Mouse (Mus musculus) monocyte, adult 5-6 weeks (primary cell): Measurements from ENCODE around the gene Lrrc20. TPM values are rescaled to one million over a fixed set of nuclear protein-coding genes. Genes with fewer than 3 reads are reported as not detected.
"Not testable (repeated sequence)": the region's sequence is repeated elsewhere in the genome, so short reads cannot be mapped to it uniquely, and the experiment has no call there.

Source experiments
- ATAC-seq: fragments of 153-309, 156-312 bp; replicated peaks from 2 replicates; pipeline ENCODE4 v1.8.0; 2017; ENCODE audit warnings: mild to moderate bottlenecking; ENCODE audit not compliant: low TSS enrichment, insufficient number of reproducible peaks, severe bottlenecking, poor library complexity, low FRiP score
- total RNA-seq: library from RNA; stranded (forward); fragments of 200-1000, 200-491, 200-594 nt; gene quantifications from 3 replicates; pipeline ENCODE4 v1.2.3, GENCODE M21; 2017

Lrrc20 gene
- total RNA-seq, 1 experiment from 2014 or later: 3.3 TPM

- ATAC-seq: no peak
Observed at GRCm38 (mm10) chr10:61608233-61608632, 132.6 kb downstream of the Lrrc20 start.

- no peak for ATAC-seq
Observed at GRCm38 (mm10) chr10:61610650-61611235, 135.1 kb downstream of the Lrrc20 start.

- ATAC-seq: no peak
Observed at GRCm38 (mm10) chr10:61614311-61614710, 138.7 kb downstream of the Lrrc20 start.

GRCm38 (mm10) chr10:61618528-61618927 is 142.9 kb downstream of the Lrrc20 start:
- ATAC-seq: no peak

GRCm38 (mm10) chr10:61621681-61622080 is 146.1 kb downstream of the Lrrc20 start:
- no peak for ATAC-seq

GRCm38 (mm10) chr10:61623874-61624273 is 148.3 kb downstream of the Lrrc20 start:
- not testable (repeated sequence) for ATAC-seq

GRCm38 (mm10) chr10:61624771-61625170 is 149.2 kb downstream of the Lrrc20 start:
- ATAC-seq: no peak

- no peak for ATAC-seq
Observed at GRCm38 (mm10) chr10:61625381-61626257, 150.0 kb downstream of the Lrrc20 start.

- ATAC-seq: no peak
Observed at GRCm38 (mm10) chr10:61626551-61626950, 150.9 kb downstream of the Lrrc20 start.

GRCm38 (mm10) chr10:61627195-61627937 is 151.8 kb downstream of the Lrrc20 start:
- ATAC-seq: no peak

GRCm38 (mm10) chr10:61627938-61628250 is 152.3 kb downstream of the Lrrc20 start:
- ATAC-seq: no peak

Other genes with a start within 250 kb of the Lrrc20 start
- gene Adamts14, start 202.4 kb upstream of the Lrrc20 start, total RNA-seq: 25.6 to 108 TPM (median 30.9 TPM) in 3 replicates
- 250 to 831 TPM (median 313 TPM) in 3 replicates for gene Prf1, start 178.0 kb upstream of the Lrrc20 start, total RNA-seq
- gene Pald1, start 92.3 kb upstream of the Lrrc20 start, total RNA-seq: 1.8 to 8.2 TPM (median 7.5 TPM) in 3 replicates
- 0.49 TPM in 1 of 3 replicates, not detected in the others for gene Nodal, start 57.8 kb upstream of the Lrrc20 start, total RNA-seq
- gene Eif4ebp2, start 23.1 kb upstream of the Lrrc20 start, total RNA-seq: 9.4 to 20.7 TPM (median 11.8 TPM) in 3 replicates
- gene Npffr1, start 119.7 kb downstream of the Lrrc20 start, total RNA-seq: not detected in 3 replicates
- 13.3 to 20.4 TPM (median 17.9 TPM) in 3 replicates for gene Ppa1, start 172.8 kb downstream of the Lrrc20 start, total RNA-seq
- gene Sar1a, start 204.5 kb downstream of the Lrrc20 start, total RNA-seq: 189 to 231 TPM (median 229 TPM) in 3 replicates
- 6.6 to 14.0 TPM (median 9.7 TPM) in 3 replicates for gene Tysnd1, start 219.7 kb downstream of the Lrrc20 start, total RNA-seq
- 8.5 to 18.3 TPM (median 17.4 TPM) in 3 replicates for gene Aifm2, start 239.5 kb downstream of the Lrrc20 start, total RNA-seq